Mouse (Mus musculus) heart, embryonic 10.5 days (tissue): ENCODE data around the gene Filip1l. TPM values are rescaled to one million over a fixed set of nuclear protein-coding genes. Genes with fewer than 3 reads are reported as not detected.

Experiments used
- DNase-seq: peaks from one replicate; pipeline ENCODE4 v3.0.0-alpha.2; 2017; ENCODE audit warnings: low spot score
- H3K27ac ChIP-seq: fragments of 300-500 bp; sonication (generic); 2 replicates; pipeline ENCODE4 v1.5.1; 2016; ENCODE audit warnings: mild to moderate bottlenecking
- H3K27me3 ChIP-seq: fragments of 300-500 bp; sonication (generic); 2 replicates; pipeline ENCODE4 v1.6.1; 2016; ENCODE audit warnings: mild to moderate bottlenecking; ENCODE audit not compliant: poor library complexity, insufficient read depth, severe bottlenecking
- H3K36me3 ChIP-seq: fragments of 300-500 bp; sonication (generic); 2 replicates; pipeline ENCODE4 v1.6.1; 2016; ENCODE audit warnings: mild to moderate bottlenecking, moderate library complexity
- H3K4me1 ChIP-seq: fragments of 300-500 bp; sonication (generic); 2 replicates; pipeline ENCODE4 v1.6.1; 2016; ENCODE audit warnings: mild to moderate bottlenecking
- H3K4me3 ChIP-seq: fragments of 300-500 bp; sonication (generic); 2 replicates; pipeline ENCODE4 v1.5.1; 2016; ENCODE audit warnings: mild to moderate bottlenecking, moderate library complexity
- H3K9me3 ChIP-seq: fragments of 300-500 bp; sonication (generic); 2 replicates; pipeline ENCODE4 v1.6.1; 2016; ENCODE audit warnings: mild to moderate bottlenecking, moderate library complexity
- WGBS: fragments of 180-500 bp; shearing (Covaris S2); methylation state at CpG from one replicate; pipeline ENCODE4 v1.1.7; 2016; 5-methylcytosine and 5-hydroxymethylcytosine counted together
- polyA plus RNA-seq: library from polyadenylated mRNA; unstranded; fragments of >200 nt; fragmentation: Nextera tagmentation; extraction: Ambion mirVana; gene quantifications from 2 replicates; pipeline ENCODE4 v1.2.1, GENCODE M21; 2016

Filip1l gene
- polyA plus RNA-seq, 1 experiment from 2014 or later = 20.3 TPM

- 81% methylated on average over 3 of the region's 3 CpGs for WGBS
- H3K27me3 ChIP-seq = no peaks in the 10 kb centered on the region
These were observed 7.9 kb downstream of the Filip1l start for GRCm38 (mm10) chr16:57360785-57361184.

DNA sequence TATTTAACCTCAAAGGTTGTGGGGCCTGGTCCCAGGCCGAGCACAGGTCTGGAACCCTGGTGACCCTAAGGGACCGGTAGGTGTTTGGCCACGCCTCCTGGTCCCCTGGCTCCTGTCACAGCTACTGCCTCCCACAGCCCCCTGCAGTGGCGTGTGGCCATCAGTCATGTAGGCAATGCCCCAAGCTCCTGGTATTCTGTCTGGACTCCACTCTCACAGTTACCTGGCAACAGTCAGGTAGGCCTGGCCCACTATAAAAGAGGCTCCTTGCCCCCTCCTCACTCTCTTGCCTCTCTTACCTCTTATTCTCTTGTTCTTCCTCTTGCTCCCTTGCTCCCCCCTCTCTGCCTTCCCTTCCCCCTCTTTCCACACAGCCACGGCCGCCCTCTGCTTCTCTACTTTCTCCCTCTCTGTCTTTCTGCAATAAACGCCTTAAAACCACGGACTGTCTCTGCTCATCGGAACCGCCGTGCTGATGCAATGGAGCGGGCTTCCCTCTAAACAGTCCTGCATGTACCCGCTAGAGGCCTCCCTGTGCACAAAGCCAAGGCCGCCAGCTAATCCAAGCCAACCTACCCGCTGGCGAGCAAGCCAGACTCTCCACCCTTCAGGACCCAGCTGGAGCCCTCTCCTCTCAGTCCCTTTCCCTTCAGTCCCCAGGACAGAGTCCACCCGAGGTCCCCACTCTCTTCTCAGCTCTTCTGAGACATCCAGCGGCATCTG lies 9.9 kb downstream of the Filip1l start:
- 29% methylated on average over 18 of the region's 18 CpGs for WGBS
- peak overlapping the region; percentile 77 for H3K27ac ChIP-seq
- H3K4me1 ChIP-seq = peaks cover 21% of the 10 kb centered on the region
- no peaks in the 10 kb centered on the region for H3K36me3 ChIP-seq
- H3K4me3 ChIP-seq = peak overlapping the region; percentile 44
- H3K9me3 ChIP-seq = no peaks in the 10 kb centered on the region
- H3K27me3 ChIP-seq = no peaks in the 10 kb centered on the region
- no peak for DNase-seq

More at GRCm38 (mm10) chr16:57360785-57361184, 7.9 kb downstream of the Filip1l start:
- Histone ChIP-seq H3K9me3 (no peaks in the 10 kb centered on the region), H3K36me3 (no peaks in the 10 kb centered on the region), H3K27ac (no peak overlapping the region), H3K4me1 (peaks cover 17% of the 10 kb centered on the region), H3K4me3 (no peak overlapping the region)
- no peak for DNase-seq

DNA sequence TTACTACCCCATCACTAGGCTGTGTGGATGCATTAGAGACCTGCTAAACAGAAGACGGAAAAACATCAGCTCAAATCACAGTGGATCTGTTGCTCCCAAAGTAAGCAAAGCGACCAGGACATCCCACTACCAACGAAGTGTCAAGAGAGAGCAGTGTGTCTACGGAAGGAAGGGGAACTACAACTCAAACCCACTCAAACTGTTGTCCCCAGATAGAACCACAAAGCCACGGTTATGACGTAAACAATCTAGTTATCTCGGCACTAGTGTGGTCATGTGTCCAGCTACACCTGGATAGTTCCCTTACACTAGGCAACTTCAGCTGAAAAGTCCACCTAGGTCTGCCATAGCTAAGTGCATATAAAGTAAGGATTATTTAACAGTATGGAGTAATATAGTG lies 11.6 kb downstream of the Filip1l start:
- no peak for DNase-seq
- peaks cover 28% of the 10 kb centered on the region for H3K4me1 ChIP-seq

GRCm38 (mm10) chr16:57366141-57366540 lies 13.2 kb downstream of the Filip1l start:
- DNase-seq = no peak
- Histone ChIP-seq H3K4me1 (peaks cover 36% of the 10 kb centered on the region), H3K36me3 (no peaks in the 10 kb centered on the region), H3K27ac (no peak overlapping the region), H3K9me3 (no peaks in the 10 kb centered on the region), H3K27me3 (no peaks in the 10 kb centered on the region), H3K4me3 (no peak overlapping the region)
- WGBS = 57% methylated on average over 6 of the region's 6 CpGs

More for the DNA sequence above, 11.6 kb downstream of the Filip1l start:
- H3K9me3 ChIP-seq = no peaks in the 10 kb centered on the region
- no peaks in the 10 kb centered on the region for H3K36me3 ChIP-seq
- 85% methylated on average over 7 of the region's 7 CpGs for WGBS
- H3K27me3 ChIP-seq = no peaks in the 10 kb centered on the region
- no peak overlapping the region for H3K27ac ChIP-seq
- no peak overlapping the region for H3K4me3 ChIP-seq

GRCm38 (mm10) chr16:57366941-57367694 lies 14.2 kb downstream of the Filip1l start:
- no peaks in the 10 kb centered on the region for H3K27me3 ChIP-seq
- no peak overlapping the region for H3K4me3 ChIP-seq
- no peaks in the 10 kb centered on the region for H3K36me3 ChIP-seq
- peaks cover 36% of the 10 kb centered on the region for H3K4me1 ChIP-seq
- H3K27ac ChIP-seq = peak overlapping the region; percentile 56; the same call in 1 of the 2 replicates
- 71% methylated on average over 18 of the region's 18 CpGs for WGBS
- no peaks in the 10 kb centered on the region for H3K9me3 ChIP-seq
- DNase-seq = no peak

DNA sequence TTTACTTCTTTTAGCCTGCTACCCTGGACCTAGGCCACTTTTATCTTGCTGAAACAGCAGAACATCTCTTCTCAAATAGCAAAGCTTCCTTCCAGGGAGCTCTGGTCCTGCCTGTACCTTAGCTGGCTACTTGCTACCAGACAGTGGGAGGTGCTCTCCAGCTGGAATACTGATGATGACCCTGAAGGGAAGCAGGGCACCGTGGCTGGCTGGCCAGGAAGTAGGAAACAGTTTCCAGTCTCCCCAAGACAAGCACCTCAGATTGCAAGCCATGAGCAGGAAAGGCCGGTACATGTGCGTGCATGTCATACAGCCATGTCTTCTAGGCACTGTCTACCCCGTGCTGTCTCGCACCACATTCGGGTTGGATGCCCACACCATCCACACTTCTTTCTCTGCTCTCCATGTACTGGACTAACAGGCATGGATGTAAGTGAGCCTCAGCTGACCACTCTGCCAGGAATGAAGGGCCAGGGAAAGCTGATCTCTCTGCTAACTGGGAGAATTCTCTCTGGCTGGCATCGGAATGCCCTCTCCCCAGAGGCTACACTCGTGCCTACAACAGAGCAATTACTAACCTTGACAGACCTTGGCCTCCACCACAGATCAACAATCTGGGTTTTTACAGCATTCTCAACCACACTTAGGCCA lies 17.1 kb downstream of the Filip1l start:
- DNase-seq = no peak
- Histone ChIP-seq H3K27me3 (no peaks in the 10 kb centered on the region), H3K4me3 (no peak overlapping the region), H3K9me3 (no peaks in the 10 kb centered on the region), H3K4me1 (peaks cover 24% of the 10 kb centered on the region), H3K36me3 (no peaks in the 10 kb centered on the region), H3K27ac (peak overlapping the region; percentile 49; the same call in 1 of the 2 replicates)
- WGBS = 75% methylated on average over 8 of the region's 8 CpGs

DNA sequence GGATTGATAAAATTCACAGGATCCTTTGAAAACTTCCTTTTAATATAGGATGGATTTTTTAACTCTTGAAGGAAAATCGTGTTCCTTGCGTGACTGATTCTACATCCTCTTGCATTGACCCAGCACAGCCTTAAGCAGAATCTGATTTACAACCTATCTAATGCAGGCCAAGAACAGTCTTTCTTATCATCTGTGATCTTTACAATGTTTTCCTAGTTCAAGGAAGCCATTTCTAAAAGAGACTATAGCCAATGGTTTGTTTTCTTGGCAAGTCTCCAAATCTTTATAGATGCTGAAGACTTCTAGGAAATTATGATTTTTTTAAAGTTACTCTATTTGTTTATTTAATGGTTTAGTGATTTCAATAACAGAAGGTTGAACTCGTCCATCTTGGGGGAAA lies 19.3 kb downstream of the Filip1l start:
- H3K27me3 ChIP-seq = no peaks in the 10 kb centered on the region
- no peak for DNase-seq
- peaks cover 22% of the 10 kb centered on the region for H3K4me1 ChIP-seq
- no peak overlapping the region for H3K4me3 ChIP-seq
- H3K9me3 ChIP-seq = no peaks in the 10 kb centered on the region
- H3K36me3 ChIP-seq = no peaks in the 10 kb centered on the region
- 89% methylated on average over 3 of the region's 3 CpGs for WGBS
- no peak overlapping the region for H3K27ac ChIP-seq

DNA sequence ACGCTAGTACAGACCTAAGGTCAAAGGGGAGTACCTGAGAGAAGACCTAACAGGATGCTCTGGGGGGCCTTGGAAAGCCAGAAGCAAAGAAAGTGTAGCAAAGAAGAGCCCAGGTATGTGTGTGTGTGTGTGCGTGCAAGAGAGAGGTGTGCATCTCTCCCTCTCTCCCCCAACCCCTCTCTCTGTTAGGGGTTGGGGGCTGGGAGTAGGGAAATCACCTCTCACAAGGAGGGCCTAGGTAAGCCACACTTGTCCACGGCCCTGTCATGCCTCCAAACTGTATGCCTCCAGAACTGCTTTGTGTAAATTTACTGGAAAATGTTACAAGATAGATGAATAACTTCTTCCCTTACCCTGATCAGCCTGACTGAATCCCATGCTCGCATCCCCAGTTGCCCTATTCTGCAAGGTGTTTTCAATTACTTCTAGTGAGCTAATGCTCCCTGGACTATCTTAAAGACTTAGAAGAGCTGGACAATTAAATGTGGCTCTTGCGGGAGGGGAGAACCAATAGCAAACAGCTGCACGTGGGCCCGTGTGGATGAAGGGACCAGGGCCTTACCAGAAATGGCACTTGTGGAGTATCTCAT lies 22.4 kb downstream of the Filip1l start:
- DNase-seq = no peak
- Histone ChIP-seq H3K4me1 (peaks cover 1% of the 10 kb centered on the region; the same call in 1 of the 2 replicates), H3K9me3 (no peaks in the 10 kb centered on the region), H3K4me3 (no peak overlapping the region), H3K27ac (no peak overlapping the region), H3K27me3 (no peaks in the 10 kb centered on the region), H3K36me3 (no peaks in the 10 kb centered on the region)
- 78% methylated on average over 7 of the region's 7 CpGs for WGBS

GRCm38 (mm10) chr16:57378631-57379330 lies 25.9 kb downstream of the Filip1l start:
- no peak overlapping the region for H3K4me3 ChIP-seq
- H3K4me1 ChIP-seq = no peaks in the 10 kb centered on the region
- no peak for DNase-seq
- no peaks in the 10 kb centered on the region for H3K27me3 ChIP-seq
- no peaks in the 10 kb centered on the region for H3K36me3 ChIP-seq
- 78% methylated on average over 9 of the region's 9 CpGs for WGBS
- H3K27ac ChIP-seq = no peak overlapping the region
- no peaks in the 10 kb centered on the region for H3K9me3 ChIP-seq

DNA sequence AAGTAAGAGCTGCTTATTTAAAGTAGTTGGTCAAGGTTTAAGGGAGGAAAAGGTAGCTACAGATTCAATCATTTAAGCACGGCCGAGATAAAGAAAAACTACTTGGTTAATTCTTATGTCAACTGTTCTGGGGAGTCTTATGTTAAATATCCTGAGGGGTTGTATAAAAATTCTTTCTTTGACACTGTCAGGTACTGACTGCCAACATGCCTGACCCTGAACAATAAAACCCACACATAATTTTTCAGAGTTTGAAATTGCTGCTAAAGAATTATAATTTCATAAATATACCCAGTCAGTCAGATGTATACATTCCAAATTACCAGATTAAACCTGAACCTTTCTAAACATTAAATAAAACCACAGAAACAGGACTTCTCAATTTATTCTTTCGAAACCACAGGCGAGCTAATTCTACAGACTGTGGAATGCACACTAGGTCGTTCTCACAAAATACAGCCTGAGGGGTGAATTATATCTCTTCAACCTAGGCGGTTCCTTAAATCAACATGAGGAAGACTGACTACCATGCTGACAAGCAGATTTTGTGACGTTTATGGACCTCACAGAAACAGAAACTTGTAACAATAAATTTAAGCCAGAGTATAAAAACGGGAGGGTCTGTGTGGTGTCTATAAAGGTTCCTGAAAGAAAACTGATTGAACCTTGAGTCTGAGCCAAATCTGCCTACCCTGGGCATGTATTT lies 30.5 kb downstream of the Filip1l start:
- no peak for DNase-seq
- WGBS = 77% methylated on average over 8 of the region's 8 CpGs

DNA sequence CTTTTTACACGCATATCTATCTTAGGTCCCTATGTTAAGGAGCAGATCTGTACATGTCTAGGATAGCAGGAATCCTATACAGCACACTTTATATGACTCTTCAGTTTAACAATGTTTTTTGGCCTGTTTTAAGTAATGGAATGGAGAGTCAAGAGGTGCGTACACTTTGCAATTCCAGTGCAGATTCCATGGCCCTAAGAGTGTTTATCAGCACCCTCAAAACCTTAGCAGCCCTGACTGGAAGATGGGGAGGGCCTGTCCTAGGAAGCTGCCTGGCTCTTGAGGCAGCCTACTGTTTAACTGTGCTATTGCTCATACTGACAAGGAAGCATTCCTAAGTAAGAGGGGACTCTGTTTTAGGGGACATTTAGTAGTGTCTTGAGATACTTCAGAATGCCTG lies 31.4 kb downstream of the Filip1l start:
- H3K27me3 ChIP-seq = no peaks in the 10 kb centered on the region
- H3K9me3 ChIP-seq = no peaks in the 10 kb centered on the region
- H3K27ac ChIP-seq = no peak overlapping the region
- H3K4me1 ChIP-seq = peaks cover 13% of the 10 kb centered on the region; the same call in 1 of the 2 replicates
- 87% methylated on average over 2 of the region's 2 CpGs for WGBS
- H3K36me3 ChIP-seq = no peaks in the 10 kb centered on the region
- H3K4me3 ChIP-seq = no peak overlapping the region
- DNase-seq = no peak

More for the DNA sequence above, 30.5 kb downstream of the Filip1l start:
- no peaks in the 10 kb centered on the region for H3K36me3 ChIP-seq
- no peak overlapping the region for H3K4me3 ChIP-seq
- H3K27ac ChIP-seq = no peak overlapping the region; the same call in 1 of the 2 replicates
- H3K27me3 ChIP-seq = no peaks in the 10 kb centered on the region
- H3K9me3 ChIP-seq = no peaks in the 10 kb centered on the region
- peaks cover 13% of the 10 kb centered on the region; the same call in 1 of the 2 replicates for H3K4me1 ChIP-seq
